Mouse (Mus musculus) neural tube, embryonic 14.5 days (tissue): ENCODE data around the gene Pign. TPM values are rescaled to one million over a fixed set of nuclear protein-coding genes. Genes with fewer than 3 reads are reported as not detected.

Experiments used
- ATAC-seq: fragments of 200-750 bp; cut with Nextera tagmentation; 2 replicates; pipeline ENCODE4 v1.8.0; 2017; ENCODE audit warnings: low read depth, mild to moderate bottlenecking, moderate TSS enrichment, moderate library complexity
- H3K27ac ChIP-seq: fragments of 300-500 bp; sonication (generic); 2 replicates; pipeline ENCODE4 v1.5.1; 2014; ENCODE audit warnings: low read depth, mild to moderate bottlenecking, control low read depth, low read length, moderate library complexity, mixed read lengths
- H3K27me3 ChIP-seq: fragments of 300-500 bp; sonication (generic); 2 replicates; pipeline ENCODE4 v1.6.1; 2014; ENCODE audit warnings: low read length; ENCODE audit not compliant: control insufficient read depth, insufficient read depth
- H3K36me3 ChIP-seq: fragments of 300-500 bp; sonication (generic); 2 replicates; pipeline ENCODE4 v1.6.1; 2014; ENCODE audit warnings: low read length, mixed read lengths; ENCODE audit not compliant: control insufficient read depth, insufficient read depth
- H3K4me1 ChIP-seq: fragments of 300-500 bp; sonication (generic); 2 replicates; pipeline ENCODE4 v1.6.1; 2014; ENCODE audit warnings: low read length; ENCODE audit not compliant: control insufficient read depth, insufficient read depth
- H3K4me2 ChIP-seq: fragments of 300-500 bp; sonication (generic); 2 replicates; pipeline ENCODE4 v1.6.1; 2014; ENCODE audit warnings: mild to moderate bottlenecking, low read depth, low read length, control low read depth
- H3K4me3 ChIP-seq: fragments of 300-500 bp; sonication (generic); 2 replicates; pipeline ENCODE4 v1.5.1; 2014; ENCODE audit warnings: low read depth, low read length, control low read depth, mixed read lengths
- H3K9ac ChIP-seq: fragments of 300-500 bp; sonication (generic); replicated peaks from 2 replicates; pipeline ENCODE4 v1.6.1; 2014; ENCODE audit warnings: low read depth, mild to moderate bottlenecking, control low read depth, low read length, mixed read lengths
- H3K9me3 ChIP-seq: fragments of 300-500 bp; sonication (generic); 2 replicates; pipeline ENCODE4 v1.6.1; 2016; ENCODE audit warnings: low read length; ENCODE audit not compliant: control insufficient read depth
- WGBS: fragments of 180-500 bp; shearing (Covaris S2); extraction: QIAGEN DNeasy Blood & Tissue Kit; methylation state at CpG from one replicate; pipeline ENCODE4 v1.1.7; 2014; 5-methylcytosine and 5-hydroxymethylcytosine counted together
- polyA plus RNA-seq: library from polyadenylated mRNA; unstranded; fragments of >200 nt; fragmentation: Nextera tagmentation; extraction: Ambion mirVana; gene quantifications from 2 replicates; pipeline ENCODE4 v1.2.1, GENCODE M21; 2014

Gene Pign
- polyA plus RNA-seq, 1 experiment from 2014 or later = 13.0 TPM

DNA sequence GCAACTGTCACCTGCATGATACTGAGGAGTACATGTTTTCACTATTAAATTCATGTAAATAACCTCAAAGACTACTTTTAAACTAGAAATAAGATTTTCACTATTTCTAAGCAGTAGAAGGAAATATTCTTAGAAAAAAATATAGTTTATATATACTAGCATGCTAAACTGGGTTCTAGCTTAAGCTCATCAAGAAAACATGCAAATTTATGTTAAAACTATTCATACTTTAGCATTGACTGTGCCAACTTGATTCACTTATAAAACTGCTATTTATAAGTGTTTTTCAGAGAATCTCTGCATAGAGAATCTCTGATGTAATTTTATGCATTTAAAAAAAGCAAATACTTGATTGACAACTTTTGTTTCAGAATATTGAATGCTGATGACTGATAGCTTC is 113.3 kb downstream of the Pign start:
- Histone ChIP-seq H3K27ac (no peak overlapping the region), H3K9me3 (no peaks in the 10 kb centered on the region), H3K4me2 (no peak overlapping the region), H3K4me1 (no peaks in the 10 kb centered on the region), H3K4me3 (no peak overlapping the region), H3K9ac (no peak overlapping the region), H3K36me3 (no peaks in the 10 kb centered on the region), H3K27me3 (no peaks in the 10 kb centered on the region)
- ATAC-seq = no peak

GRCm38 (mm10) chr1:105549648-105550047 is 113.8 kb downstream of the Pign start:
- Histone ChIP-seq H3K9ac (no peak overlapping the region), H3K36me3 (no peaks in the 10 kb centered on the region), H3K27me3 (no peaks in the 10 kb centered on the region), H3K4me3 (no peak overlapping the region), H3K9me3 (no peaks in the 10 kb centered on the region), H3K4me1 (no peaks in the 10 kb centered on the region), H3K4me2 (no peak overlapping the region), H3K27ac (no peak overlapping the region)
- no peak for ATAC-seq
- 82% methylated on average over 4 of the region's 4 CpGs for WGBS

DNA sequence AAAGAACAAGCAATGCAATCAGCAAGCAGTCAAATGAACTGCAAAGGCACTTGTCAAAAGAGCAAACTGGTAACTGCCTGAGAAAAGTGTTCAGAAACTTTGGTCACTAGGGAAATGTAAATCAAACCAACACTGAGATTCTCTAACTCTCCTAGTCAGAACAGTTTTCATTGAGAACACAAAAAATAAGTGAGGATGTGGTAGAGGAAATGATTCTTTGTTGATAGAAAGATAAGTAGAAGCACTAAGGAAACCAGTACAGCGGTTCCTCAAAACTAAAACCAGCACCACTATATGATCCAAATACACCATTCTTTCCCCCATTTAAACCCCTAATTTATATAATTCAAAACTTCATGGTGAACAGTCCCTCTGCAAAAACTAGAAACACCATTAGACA is 120.4 kb downstream of the Pign start:
- no peak overlapping the region for H3K9ac ChIP-seq
- WGBS = 98% methylated on average over 1 of the region's 1 CpGs
- ATAC-seq = no peak
- H3K27me3 ChIP-seq = no peaks in the 10 kb centered on the region
- no peak overlapping the region for H3K27ac ChIP-seq
- H3K36me3 ChIP-seq = no peaks in the 10 kb centered on the region; the same call in 1 of the 2 replicates
- no peak overlapping the region for H3K4me2 ChIP-seq
- no peaks in the 10 kb centered on the region for H3K9me3 ChIP-seq
- H3K4me3 ChIP-seq = no peak overlapping the region
- H3K4me1 ChIP-seq = no peaks in the 10 kb centered on the region

- 40% methylated on average over 2 of the region's 2 CpGs for WGBS
- H3K9me3 ChIP-seq = no peaks in the 10 kb centered on the region
Observed at GRCm38 (mm10) chr1:105523768-105524167, 139.7 kb downstream of the Pign start.

DNA sequence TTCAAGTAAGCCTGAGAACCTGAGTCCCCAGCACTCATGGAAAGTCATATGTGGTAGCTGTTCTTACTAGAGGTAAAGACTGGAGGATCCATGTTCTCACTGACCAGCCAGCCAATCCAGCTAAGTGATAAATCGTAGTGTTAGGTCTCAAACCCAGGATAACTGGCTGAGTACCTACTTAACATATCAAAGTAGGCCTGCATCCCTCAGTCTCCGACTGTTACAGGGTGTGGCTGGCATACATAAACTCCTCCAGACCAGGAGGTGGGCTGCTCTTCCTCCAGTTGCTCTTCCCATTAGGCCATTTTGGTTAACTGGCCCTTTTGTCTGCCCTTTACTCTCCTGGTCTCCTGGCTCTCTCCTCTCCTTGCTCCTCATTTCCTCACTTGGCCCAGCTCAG is 141.2 kb downstream of the Pign start:
- ATAC-seq = no peak
- Histone ChIP-seq H3K27ac (no peak overlapping the region), H3K27me3 (no peaks in the 10 kb centered on the region), H3K9ac (no peak overlapping the region), H3K4me1 (no peaks in the 10 kb centered on the region), H3K4me2 (no peak overlapping the region), H3K36me3 (no peaks in the 10 kb centered on the region), H3K4me3 (no peak overlapping the region), H3K9me3 (no peaks in the 10 kb centered on the region)
- WGBS = 60% methylated on average over 2 of the region's 2 CpGs

More at GRCm38 (mm10) chr1:105523768-105524167, 139.7 kb downstream of the Pign start:
- H3K36me3 ChIP-seq = no peaks in the 10 kb centered on the region
- no peak overlapping the region for H3K4me2 ChIP-seq
- H3K4me3 ChIP-seq = no peak overlapping the region
- no peak overlapping the region for H3K9ac ChIP-seq
- no peak overlapping the region for H3K27ac ChIP-seq
- no peaks in the 10 kb centered on the region for H3K27me3 ChIP-seq
- no peak for ATAC-seq
- H3K4me1 ChIP-seq = no peaks in the 10 kb centered on the region

DNA sequence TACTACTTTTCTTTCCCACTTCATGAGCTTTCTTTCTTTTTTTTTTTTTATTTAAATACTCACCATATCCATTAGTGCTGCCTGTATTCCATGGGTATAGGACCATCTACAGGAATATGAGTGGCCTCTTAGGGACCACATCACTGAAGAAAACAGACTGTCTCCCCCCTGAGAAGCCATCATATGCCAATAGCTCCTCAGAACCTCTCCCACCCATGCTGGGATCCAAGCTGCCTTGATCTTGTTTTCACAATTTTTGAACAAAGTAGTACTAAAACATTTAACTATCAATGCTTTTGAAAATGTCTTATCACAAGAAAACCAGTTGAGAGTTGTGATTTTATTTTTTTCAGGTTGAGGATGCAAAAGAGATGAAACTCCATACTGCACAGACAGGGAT is 145.4 kb downstream of the Pign start:
- Histone ChIP-seq H3K4me1 (no peaks in the 10 kb centered on the region), H3K9ac (no peak overlapping the region), H3K4me3 (no peak overlapping the region), H3K27me3 (no peaks in the 10 kb centered on the region), H3K9me3 (no peaks in the 10 kb centered on the region), H3K27ac (no peak overlapping the region), H3K36me3 (no peaks in the 10 kb centered on the region), H3K4me2 (no peak overlapping the region)
- ATAC-seq = no peak

GRCm38 (mm10) chr1:105507116-105507515 is 156.4 kb downstream of the Pign start:
- 93% methylated on average over 1 of the region's 1 CpGs for WGBS
- H3K27ac ChIP-seq = no peak overlapping the region
- H3K4me2 ChIP-seq = no peak overlapping the region
- no peaks in the 10 kb centered on the region for H3K27me3 ChIP-seq
- H3K4me1 ChIP-seq = no peaks in the 10 kb centered on the region
- H3K9me3 ChIP-seq = no peaks in the 10 kb centered on the region
- H3K9ac ChIP-seq = no peak overlapping the region
- ATAC-seq = no peak
- H3K4me3 ChIP-seq = no peak overlapping the region
- H3K36me3 ChIP-seq = no peaks in the 10 kb centered on the region

GRCm38 (mm10) chr1:105492626-105493025 is 170.9 kb downstream of the Pign start:
- Histone ChIP-seq H3K4me3 (no peak overlapping the region), H3K4me2 (no peak overlapping the region), H3K36me3 (no peaks in the 10 kb centered on the region), H3K4me1 (no peaks in the 10 kb centered on the region), H3K9ac (no peak overlapping the region), H3K9me3 (no peaks in the 10 kb centered on the region), H3K27me3 (no peaks in the 10 kb centered on the region), H3K27ac (no peak overlapping the region)
- 83% methylated on average over 5 of the region's 5 CpGs for WGBS
- ATAC-seq = no peak

GRCm38 (mm10) chr1:105489456-105489855 is 174.0 kb downstream of the Pign start:
- Histone ChIP-seq H3K4me2 (no peak overlapping the region), H3K27me3 (no peaks in the 10 kb centered on the region), H3K9me3 (no peaks in the 10 kb centered on the region), H3K9ac (no peak overlapping the region), H3K36me3 (no peaks in the 10 kb centered on the region), H3K4me1 (no peaks in the 10 kb centered on the region), H3K4me3 (no peak overlapping the region), H3K27ac (no peak overlapping the region)
- no peak for ATAC-seq
- WGBS = 83% methylated on average over 3 of the region's 3 CpGs

DNA sequence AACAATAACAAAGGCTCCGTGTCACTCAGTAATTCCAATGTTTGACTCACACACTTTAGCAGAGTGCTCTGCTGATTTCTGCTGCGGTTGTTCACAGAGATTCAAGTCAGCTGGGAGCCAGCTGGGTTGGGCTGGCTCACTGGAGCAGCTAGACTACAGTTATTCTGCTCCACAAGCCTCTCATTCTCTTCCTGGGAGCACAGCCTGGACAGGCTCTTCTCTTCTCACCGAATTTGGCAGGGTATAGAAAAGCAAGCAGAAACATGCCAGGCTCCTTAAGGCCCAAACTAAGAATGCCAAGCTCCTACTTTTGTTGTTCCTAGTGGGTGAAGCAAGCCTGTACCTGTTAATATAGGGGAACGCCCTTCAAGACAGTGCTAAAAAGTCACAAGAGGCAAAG is 176.4 kb downstream of the Pign start:
- Histone ChIP-seq H3K4me1 (no peaks in the 10 kb centered on the region), H3K27ac (no peak overlapping the region), H3K9ac (no peak overlapping the region), H3K4me2 (no peak overlapping the region), H3K27me3 (no peaks in the 10 kb centered on the region), H3K9me3 (no peaks in the 10 kb centered on the region), H3K36me3 (no peaks in the 10 kb centered on the region), H3K4me3 (no peak overlapping the region)
- WGBS = 67% methylated on average over 4 of the region's 4 CpGs
- ATAC-seq = no peak
